Mouse (Mus musculus) kidney, embryonic 14.5 days (tissue): ENCODE data around the gene Mrps9. TPM values are rescaled to one million over a fixed set of nuclear protein-coding genes. Genes with fewer than 3 reads are reported as not detected.
A peak's percentile ranks its signal among the peaks of the same experiment; 100 is the strongest.

Experiments used
- ATAC-seq: fragments of 200-750 bp; cut with Nextera tagmentation; 2 replicates; pipeline ENCODE4 v1.8.0; 2017; ENCODE audit warnings: moderate number of reproducible peaks, mild to moderate bottlenecking, moderate TSS enrichment, moderate library complexity; ENCODE audit not compliant: low FRiP score, low TSS enrichment
- H3K27ac ChIP-seq: fragments of 300-500 bp; sonication (generic); 2 replicates; pipeline ENCODE4 v1.5.1; 2014; ENCODE audit warnings: low read depth, mild to moderate bottlenecking, low read length, moderate library complexity, mixed read lengths
- H3K27me3 ChIP-seq: fragments of 300-500 bp; sonication (generic); 2 replicates; pipeline ENCODE4 v1.6.1; 2014; ENCODE audit warnings: mild to moderate bottlenecking, low read length; ENCODE audit not compliant: control insufficient read depth, insufficient read depth
- H3K36me3 ChIP-seq: fragments of 300-500 bp; sonication (generic); 2 replicates; pipeline ENCODE4 v1.6.1; 2014; ENCODE audit warnings: low read length, mixed read lengths; ENCODE audit not compliant: control insufficient read depth, insufficient read depth
- H3K4me1 ChIP-seq: fragments of 300-500 bp; sonication (generic); 2 replicates; pipeline ENCODE4 v1.6.1; 2014; ENCODE audit warnings: low read length, mixed read lengths; ENCODE audit not compliant: control insufficient read depth, insufficient read depth
- H3K4me2 ChIP-seq: fragments of 300-500 bp; sonication (generic); replicated peaks from 2 replicates; pipeline ENCODE4 v1.6.1; 2014; ENCODE audit warnings: low read depth, mild to moderate bottlenecking, low read length
- H3K4me3 ChIP-seq: fragments of 300-500 bp; sonication (generic); 2 replicates; pipeline ENCODE4 v1.5.1; 2014; ENCODE audit warnings: mild to moderate bottlenecking, low read length
- H3K9ac ChIP-seq: fragments of 300-500 bp; sonication (generic); 2 replicates; pipeline ENCODE4 v1.6.1; 2014; ENCODE audit warnings: low read depth, mild to moderate bottlenecking, low read length, moderate library complexity
- H3K9me3 ChIP-seq: fragments of 300-500 bp; sonication (generic); 2 replicates; pipeline ENCODE4 v1.6.1; 2016; ENCODE audit warnings: low read length; ENCODE audit not compliant: control insufficient read depth
- WGBS: fragments of 180-500 bp; shearing (Covaris S2); extraction: QIAGEN DNeasy Blood & Tissue Kit; methylation state at CpG from one replicate; pipeline ENCODE4 v1.1.7; 2014; 5-methylcytosine and 5-hydroxymethylcytosine counted together
- polyA plus RNA-seq: library from polyadenylated mRNA; unstranded; fragments of >200 nt; fragmentation: Nextera tagmentation; extraction: Ambion mirVana; gene quantifications from 2 replicates; pipeline ENCODE4 v1.2.1, GENCODE M21; 2014

Mrps9 gene
- polyA plus RNA-seq, 1 experiment from 2014 or later = 62.4 TPM

DNA sequence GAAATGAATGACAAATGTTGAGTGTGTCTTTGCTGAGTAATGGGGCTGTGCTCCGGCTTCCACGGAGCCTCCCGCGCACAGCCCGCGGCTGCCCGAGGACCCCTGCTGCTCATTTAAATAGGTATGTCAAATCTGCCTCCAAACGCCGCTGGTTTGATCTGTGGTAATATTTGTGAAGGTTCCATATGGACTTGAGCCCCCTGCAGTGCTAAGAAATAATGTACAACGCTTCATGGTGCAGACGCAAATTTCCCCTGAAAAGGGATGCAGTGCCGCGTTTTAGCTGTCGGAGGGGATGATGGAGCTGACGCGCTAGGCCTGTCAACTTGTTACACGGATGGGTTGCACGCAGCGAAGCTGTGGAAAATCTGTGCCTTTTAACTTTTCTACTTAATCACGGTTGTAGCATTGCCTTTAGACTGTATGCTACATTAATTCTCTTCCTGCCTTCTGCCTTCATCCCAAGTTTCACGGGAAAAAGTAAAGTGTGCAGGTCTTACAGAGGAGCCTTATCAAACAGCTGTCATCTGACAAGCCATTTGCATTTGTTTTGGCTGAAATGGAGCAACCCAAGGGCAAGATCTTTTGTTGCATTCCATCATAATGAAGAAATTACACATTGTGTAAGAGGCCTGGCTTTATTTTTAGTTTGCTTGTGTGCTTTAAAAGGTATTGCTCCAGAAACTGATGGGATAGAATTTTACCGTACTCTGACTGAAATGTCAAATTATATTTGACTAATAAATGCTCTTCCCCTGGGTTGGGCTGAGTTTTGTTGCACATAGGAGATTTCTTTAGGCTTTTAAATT lies 37.7 kb downstream of the Mrps9 start:
- no peak overlapping the region for H3K4me2 ChIP-seq
- peaks cover 16% of the 10 kb centered on the region for H3K4me1 ChIP-seq
- no peak overlapping the region for H3K4me3 ChIP-seq
- no peaks in the 10 kb centered on the region for H3K9me3 ChIP-seq
- H3K9ac ChIP-seq = no peak overlapping the region
- no peaks in the 10 kb centered on the region for H3K27me3 ChIP-seq
- no peak for ATAC-seq
- 39% methylated on average over 22 of the region's 22 CpGs for WGBS
- H3K36me3 ChIP-seq = peaks cover 2% of the 10 kb centered on the region; the same call in 1 of the 2 replicates
- H3K27ac ChIP-seq = peak overlapping the region; percentile 30; the same call in 1 of the 2 replicates

DNA sequence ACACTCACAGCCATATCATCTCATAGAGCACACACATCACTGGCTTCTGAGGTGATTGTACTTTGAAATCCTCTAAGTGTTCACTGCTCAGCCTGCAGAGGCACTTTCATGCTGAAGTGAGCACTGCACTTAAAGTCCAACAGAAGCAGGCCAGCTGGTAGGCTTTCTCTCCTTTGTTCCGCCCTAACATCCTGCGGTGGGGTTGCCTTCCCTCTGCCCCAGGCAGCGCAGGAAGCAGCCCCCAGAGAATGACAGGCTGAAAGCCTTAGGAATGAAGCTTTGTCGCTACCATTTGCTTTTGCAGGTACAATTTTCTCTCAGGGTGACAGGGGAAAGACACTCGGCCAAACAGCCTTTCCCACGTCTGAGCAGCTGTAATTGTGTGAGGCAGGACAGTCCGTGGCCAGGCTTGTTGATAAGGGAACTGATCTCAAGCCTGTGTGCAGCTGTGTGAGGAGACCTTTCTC lies 38.4 kb downstream of the Mrps9 start:
- Histone ChIP-seq H3K4me2 (no peak overlapping the region), H3K27me3 (no peaks in the 10 kb centered on the region), H3K4me1 (peaks cover 16% of the 10 kb centered on the region), H3K9me3 (no peaks in the 10 kb centered on the region), H3K36me3 (peaks cover 2% of the 10 kb centered on the region; the same call in 1 of the 2 replicates), H3K4me3 (no peak overlapping the region), H3K27ac (peak overlapping the region; percentile 30; the same call in 1 of the 2 replicates), H3K9ac (0 out of 2 replicates have a peak overlapping the region, but pooled peaks have one; percentile 18)
- ATAC-seq = peak; percentile 62; the same call in 1 of the 2 replicates
- WGBS = 24% methylated on average over 7 of the region's 7 CpGs

DNA sequence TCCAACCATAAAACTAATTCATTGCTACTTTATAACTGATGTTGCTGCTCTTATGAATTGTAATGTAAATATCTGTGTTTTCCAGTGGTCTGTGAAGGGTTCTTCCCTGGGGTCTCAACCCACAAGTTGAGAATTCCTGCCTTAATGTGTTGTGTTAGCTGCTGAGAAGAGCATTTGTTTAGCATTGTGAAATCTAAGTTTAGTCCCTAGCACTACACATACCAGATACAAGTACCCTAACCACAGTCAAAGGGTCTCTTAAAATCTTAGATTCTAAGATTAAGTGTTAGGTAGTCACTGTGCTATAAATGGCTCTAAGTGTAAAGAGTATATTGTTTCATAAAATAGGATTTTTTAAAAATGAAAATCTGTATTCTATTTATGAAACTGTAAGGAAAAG lies 43.7 kb downstream of the Mrps9 start:
- no peak overlapping the region for H3K27ac ChIP-seq

DNA sequence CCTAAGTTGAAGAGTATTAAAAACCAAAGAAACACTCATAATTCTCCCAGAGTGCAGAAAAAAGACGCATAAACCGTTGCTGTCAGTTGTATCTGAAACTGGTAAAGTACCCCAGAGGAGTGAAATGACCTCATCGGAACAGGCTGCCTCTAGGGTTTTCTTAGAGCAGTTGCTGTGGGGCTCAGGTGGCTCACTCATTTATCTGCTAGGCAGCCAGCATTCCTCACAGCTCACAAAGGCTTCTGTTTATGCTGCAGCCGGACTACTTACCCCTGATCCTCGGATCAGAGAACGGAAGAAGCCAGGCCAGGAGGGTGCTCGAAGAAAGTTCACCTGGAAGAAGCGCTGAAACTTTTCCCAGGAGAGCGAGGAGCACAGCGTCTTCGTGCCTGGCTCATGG lies 54.1 kb downstream of the Mrps9 start:
- Histone ChIP-seq H3K9me3 (no peaks in the 10 kb centered on the region), H3K4me3 (no peak overlapping the region), H3K4me1 (no peaks in the 10 kb centered on the region), H3K9ac (no peak overlapping the region), H3K36me3 (peaks cover 27% of the 10 kb centered on the region), H3K4me2 (no peak overlapping the region), H3K27ac (no peak overlapping the region), H3K27me3 (no peaks in the 10 kb centered on the region)
- WGBS = 86% methylated on average over 11 of the region's 11 CpGs
- ATAC-seq = no peak

More for the DNA sequence above, 43.7 kb downstream of the Mrps9 start:
- Histone ChIP-seq H3K4me2 (no peak overlapping the region), H3K9me3 (no peaks in the 10 kb centered on the region), H3K4me1 (peaks cover under 1% of the 10 kb centered on the region; the same call in 1 of the 2 replicates), H3K9ac (no peak overlapping the region), H3K27me3 (no peaks in the 10 kb centered on the region), H3K36me3 (peaks cover 14% of the 10 kb centered on the region), H3K4me3 (no peak overlapping the region)
- no peak for ATAC-seq

DNA sequence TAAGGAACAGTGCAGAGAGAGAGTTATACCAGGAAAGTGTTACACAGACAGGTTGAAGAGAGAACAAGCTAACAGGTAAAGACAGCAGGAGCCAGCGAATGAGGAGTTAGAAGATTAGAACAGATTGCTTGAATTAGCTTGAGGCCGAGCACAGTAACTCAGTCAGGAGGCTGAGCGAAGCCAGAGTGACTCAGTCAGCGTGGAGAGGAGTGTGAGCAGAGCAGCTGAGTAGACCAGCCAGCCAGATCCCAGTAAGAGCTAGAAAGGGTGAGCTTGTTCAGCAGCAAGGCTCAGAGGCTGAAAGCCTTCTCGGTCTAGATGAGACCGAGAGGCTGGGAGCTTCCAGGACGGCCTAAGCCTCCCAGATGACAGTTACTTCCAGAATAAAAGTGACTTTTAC lies 55.7 kb downstream of the Mrps9 start:
- Histone ChIP-seq H3K4me3 (no peak overlapping the region), H3K36me3 (peaks cover 13% of the 10 kb centered on the region; the same call in 1 of the 2 replicates), H3K27me3 (no peaks in the 10 kb centered on the region), H3K27ac (no peak overlapping the region), H3K9ac (no peak overlapping the region), H3K4me1 (no peaks in the 10 kb centered on the region; the same call in 1 of the 2 replicates), H3K9me3 (no peaks in the 10 kb centered on the region), H3K4me2 (no peak overlapping the region)
- ATAC-seq = no peak
- WGBS = 89% methylated on average over 7 of the region's 7 CpGs

DNA sequence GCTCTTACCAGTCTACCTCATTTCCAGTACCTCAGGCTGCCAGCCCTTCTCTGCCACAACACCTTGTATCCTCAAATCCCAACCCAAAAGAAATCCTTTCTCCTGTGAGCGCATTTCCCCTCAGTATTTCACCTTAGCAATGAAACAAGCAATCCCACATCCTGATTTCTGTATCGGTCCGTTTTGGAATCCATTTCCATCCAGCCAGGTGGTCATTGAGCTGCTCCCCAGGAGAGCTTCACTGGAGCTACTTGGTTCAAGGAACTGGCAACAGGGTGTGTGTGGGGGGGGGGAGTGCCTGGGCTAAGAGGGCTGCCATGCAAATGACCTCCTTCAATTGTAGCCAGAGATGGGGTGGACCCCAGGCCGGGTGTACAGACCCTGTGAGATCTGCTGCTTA lies 56.1 kb downstream of the Mrps9 start:
- H3K4me2 ChIP-seq = no peak overlapping the region
- H3K9me3 ChIP-seq = no peaks in the 10 kb centered on the region
- no peak overlapping the region for H3K27ac ChIP-seq
- H3K4me3 ChIP-seq = no peak overlapping the region
- no peak overlapping the region for H3K9ac ChIP-seq
- H3K36me3 ChIP-seq = peaks cover 13% of the 10 kb centered on the region; the same call in 1 of the 2 replicates
- no peaks in the 10 kb centered on the region for H3K27me3 ChIP-seq
- ATAC-seq = no peak
- no peaks in the 10 kb centered on the region; the same call in 1 of the 2 replicates for H3K4me1 ChIP-seq
- 74% methylated on average over 4 of the region's 4 CpGs for WGBS

DNA sequence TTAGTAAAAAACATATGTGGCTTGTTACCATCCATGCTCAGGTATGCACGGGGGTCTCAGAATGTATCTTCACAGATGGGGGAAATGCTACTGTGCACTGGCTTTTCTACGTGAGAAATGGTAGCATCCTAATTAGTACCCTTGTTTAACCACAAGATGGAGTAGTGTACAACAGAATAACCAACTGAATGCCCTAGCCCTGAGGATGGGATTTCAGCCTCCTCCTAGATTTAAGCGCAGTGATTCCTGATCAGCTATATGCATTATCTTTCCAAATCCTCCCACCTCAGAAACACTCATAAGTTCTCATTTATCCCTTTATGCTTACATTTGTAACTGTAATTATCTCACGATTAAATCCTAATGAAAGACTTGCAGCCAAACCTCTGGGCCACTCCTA lies 64.0 kb downstream of the Mrps9 start:
- Histone ChIP-seq H3K9me3 (no peaks in the 10 kb centered on the region), H3K4me3 (no peak overlapping the region), H3K4me2 (no peak overlapping the region), H3K9ac (no peak overlapping the region), H3K27ac (no peak overlapping the region), H3K27me3 (no peaks in the 10 kb centered on the region), H3K36me3 (no peaks in the 10 kb centered on the region), H3K4me1 (no peaks in the 10 kb centered on the region; the same call in 1 of the 2 replicates)
- WGBS = 17% methylated on average over 4 of the region's 4 CpGs
- peak; percentile 59 for ATAC-seq

DNA sequence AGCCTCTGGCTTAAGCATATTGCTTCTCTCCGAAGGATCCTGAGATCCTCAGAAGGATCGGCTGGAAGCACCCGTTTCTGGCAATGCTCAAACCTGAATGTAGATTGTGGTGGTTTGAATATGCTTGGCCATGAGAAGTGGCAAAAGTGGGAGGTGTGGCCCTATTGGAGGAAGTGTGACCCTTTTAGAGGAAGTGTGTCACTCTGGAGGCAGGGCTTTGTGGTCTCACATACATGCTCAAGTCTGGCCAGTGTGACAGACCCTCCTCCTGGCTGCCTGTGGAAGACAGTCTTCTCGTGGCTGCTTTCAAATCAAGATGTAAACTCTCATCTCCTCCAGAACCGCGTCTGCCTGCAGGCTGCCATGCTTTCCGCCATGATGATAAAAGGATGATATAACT lies 65.7 kb downstream of the Mrps9 start:
- Histone ChIP-seq H3K27ac (no peak overlapping the region), H3K36me3 (no peaks in the 10 kb centered on the region), H3K9me3 (no peaks in the 10 kb centered on the region), H3K4me3 (no peak overlapping the region), H3K27me3 (no peaks in the 10 kb centered on the region), H3K9ac (no peak overlapping the region), H3K4me1 (no peaks in the 10 kb centered on the region), H3K4me2 (no peak overlapping the region)
- 89% methylated on average over 7 of the region's 7 CpGs for WGBS
- ATAC-seq = no peak

DNA sequence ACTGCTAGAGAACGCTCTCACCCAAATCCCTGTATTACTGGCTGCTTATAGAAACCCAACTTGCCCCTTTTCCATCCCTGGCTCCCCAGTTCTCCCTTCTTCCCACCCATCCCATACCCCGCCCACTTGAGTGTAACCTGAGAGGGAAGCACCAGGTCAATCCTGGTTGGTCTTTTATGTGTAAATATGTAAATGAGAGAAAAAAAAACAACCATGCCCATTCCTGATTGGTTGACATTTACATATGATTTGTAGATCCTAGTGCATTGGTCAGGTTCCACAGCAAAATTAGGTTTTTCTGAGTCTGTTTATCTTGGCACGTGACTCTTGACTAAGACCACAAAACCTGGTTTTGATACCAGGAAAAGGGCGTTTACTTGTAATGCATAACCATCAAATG lies 66.9 kb downstream of the Mrps9 start:
- Histone ChIP-seq H3K9ac (no peak overlapping the region), H3K4me3 (no peak overlapping the region), H3K27me3 (no peaks in the 10 kb centered on the region), H3K4me1 (no peaks in the 10 kb centered on the region), H3K4me2 (no peak overlapping the region; the same call in 1 of the 2 replicates), H3K9me3 (no peaks in the 10 kb centered on the region), H3K36me3 (no peaks in the 10 kb centered on the region), H3K27ac (no peak overlapping the region)
- ATAC-seq = peak; percentile 71
- WGBS = 19% methylated on average over 4 of the region's 4 CpGs
